Mouse (Mus musculus) forebrain, postnatal 0 days (tissue): ENCODE measurements around the gene Llcfc1. TPM values are rescaled to one million over a fixed set of nuclear protein-coding genes. Genes with fewer than 3 reads are reported as not detected.
A peak's percentile ranks its signal among the peaks of the same experiment; 100 is the strongest.

ENCODE experiments used
- ATAC-seq: fragments of 200-750 bp; cut with Nextera tagmentation; 2 replicates; pipeline ENCODE4 v1.8.0; 2017; ENCODE audit warnings: mild to moderate bottlenecking, moderate library complexity
- DNase-seq: peaks from one replicate; pipeline ENCODE4 v3.0.0-alpha.2; 2015
- H3K27ac ChIP-seq: fragments of 300-500 bp; sonication (generic); 2 replicates; pipeline ENCODE4 v1.5.1; 2014; ENCODE audit warnings: low read depth, mild to moderate bottlenecking, antibody characterized with exemption, low read length, moderate library complexity, mixed read lengths
- H3K27me3 ChIP-seq: fragments of 300-500 bp; sonication (generic); 2 replicates; pipeline ENCODE4 v1.6.1; 2014; ENCODE audit warnings: mild to moderate bottlenecking, low read length, mixed read lengths; ENCODE audit not compliant: insufficient read depth
- H3K36me3 ChIP-seq: fragments of 300-500 bp; sonication (generic); 2 replicates; pipeline ENCODE4 v1.6.1; 2014; ENCODE audit warnings: mild to moderate bottlenecking, moderate library complexity; ENCODE audit not compliant: insufficient read depth
- H3K4me1 ChIP-seq: fragments of 300-500 bp; sonication (generic); 2 replicates; pipeline ENCODE4 v1.6.1; 2014; ENCODE audit warnings: antibody characterized with exemption; ENCODE audit not compliant: insufficient read depth
- H3K4me2 ChIP-seq: fragments of 300-500 bp; sonication (generic); 2 replicates; pipeline ENCODE4 v1.6.1; 2014; ENCODE audit warnings: low read depth, mild to moderate bottlenecking, moderate library complexity
- H3K4me3 ChIP-seq: fragments of 300-500 bp; sonication (generic); 2 replicates; pipeline ENCODE4 v1.5.1; 2014; ENCODE audit warnings: low read depth, low read length, mixed read lengths
- H3K9ac ChIP-seq: fragments of 300-500 bp; sonication (generic); 2 replicates; pipeline ENCODE4 v1.6.1; 2014; ENCODE audit warnings: mild to moderate bottlenecking
- H3K9me3 ChIP-seq: fragments of 300-500 bp; sonication (generic); 2 replicates; pipeline ENCODE4 v1.6.1; 2016; ENCODE audit warnings: low read length
- CTCF ChIP-seq: sonication (generic); IDR thresholded peaks from 2 replicates; pipeline ENCODE4 v1.5.1; 2016; ENCODE audit warnings: antibody characterized with exemption, control low read depth, low read depth
- WGBS: fragments of 180-500 bp; shearing (Covaris S2); extraction: QIAGEN DNeasy Blood & Tissue Kit; methylation state at CpG from one replicate; pipeline ENCODE4 v1.1.7; 2014; 5-methylcytosine and 5-hydroxymethylcytosine counted together
- polyA plus RNA-seq: library from polyadenylated mRNA; unstranded; fragments of >200 nt; fragmentation: Nextera tagmentation; extraction: Ambion mirVana; gene quantifications from 2 replicates; pipeline ENCODE4 v1.2.1, GENCODE M21; 2015
- total RNA-seq: library from RNA; depleted of rRNA; stranded (reverse); fragments of >200 nt; gene quantifications from 2 replicates; pipeline ENCODE4 v1.2.3, GENCODE M21; 2014; rRNA removed

Llcfc1 gene
- total RNA-seq (not detected in 2 replicates), polyA plus RNA-seq (not detected in 2 replicates)

GRCm38 (mm10) chr6:41684131-41684530 is at the start of gene Llcfc1:
Gene Llcfc1 (plus strand): TSS chr6:41684431.
- H3K4me3 ChIP-seq: no peak within 1 kb of the TSS
- 86% methylated on average over 2 of the region's 2 CpGs for WGBS
- no peak within 1 kb of the TSS for H3K27ac ChIP-seq
- no peak for TF ChIP-seq CTCF
- DNase-seq (no peak), ATAC-seq (no peak)
- no peaks in the 10 kb centered on the region for H3K36me3 ChIP-seq
- no peak within 1 kb of the TSS for H3K9ac ChIP-seq
- H3K4me1 ChIP-seq: no peaks in the 10 kb centered on the region
- H3K4me2 ChIP-seq: no peak within 1 kb of the TSS
- H3K9me3 ChIP-seq: no peaks in the 10 kb centered on the region
- no peaks in the 10 kb centered on the region for H3K27me3 ChIP-seq

GRCm38 (mm10) chr6:41635211-41635610 is 49.0 kb upstream of the Llcfc1 start:
- no peak overlapping the region for H3K9ac ChIP-seq
- no peaks in the 10 kb centered on the region for H3K4me1 ChIP-seq
- DNase-seq (no peak), ATAC-seq (no peak)
- H3K27ac ChIP-seq: no peak overlapping the region
- no peaks in the 10 kb centered on the region for H3K36me3 ChIP-seq
- WGBS: 20% methylated on average over 1 of the region's 1 CpGs
- no peak overlapping the region for H3K4me3 ChIP-seq
- H3K9me3 ChIP-seq: no peaks in the 10 kb centered on the region
- H3K4me2 ChIP-seq: no peak overlapping the region
- H3K27me3 ChIP-seq: no peaks in the 10 kb centered on the region
- TF ChIP-seq CTCF: no peak

- WGBS: 22% methylated on average over 5 of the region's 5 CpGs
These were observed 48.1 kb upstream of the Llcfc1 start, which contains the start of gene Trpv6 for GRCm38 (mm10) chr6:41636178-41636577. Gene Trpv6 (minus strand): TSS chr6:41636405.

GRCm38 (mm10) chr6:41637393-41637792 is 46.8 kb upstream of the Llcfc1 start:
- DNase-seq (no peak), ATAC-seq (peak; percentile 35; the same call in 1 of the 2 replicates)
- no peak for TF ChIP-seq CTCF

More at GRCm38 (mm10) chr6:41636178-41636577, 48.1 kb upstream of the Llcfc1 start, which contains the start of gene Trpv6:
- no peak for TF ChIP-seq CTCF
- H3K9me3 ChIP-seq: no peaks in the 10 kb centered on the region
- DNase-seq: no peak
- no peak within 1 kb of the TSS for H3K4me3 ChIP-seq
- no peak within 1 kb of the TSS for H3K27ac ChIP-seq
- no peak for ATAC-seq
- H3K4me1 ChIP-seq: no peaks in the 10 kb centered on the region
- no peaks in the 10 kb centered on the region for H3K36me3 ChIP-seq
- no peaks in the 10 kb centered on the region for H3K27me3 ChIP-seq
- H3K4me2 ChIP-seq: no peak within 1 kb of the TSS
- no peak within 1 kb of the TSS for H3K9ac ChIP-seq

GRCm38 (mm10) chr6:41637927-41638506 is 46.2 kb upstream of the Llcfc1 start:
- Histone ChIP-seq H3K27ac (no peak overlapping the region), H3K9ac (no peak overlapping the region), H3K27me3 (no peaks in the 10 kb centered on the region), H3K4me1 (no peaks in the 10 kb centered on the region), H3K36me3 (no peaks in the 10 kb centered on the region), H3K9me3 (no peaks in the 10 kb centered on the region), H3K4me2 (no peak overlapping the region), H3K4me3 (no peak overlapping the region)
- DNase-seq (no peak), ATAC-seq (no peak)
- WGBS: 81% methylated on average over 6 of the region's 6 CpGs
- no peak for TF ChIP-seq CTCF

More at GRCm38 (mm10) chr6:41637393-41637792, 46.8 kb upstream of the Llcfc1 start:
- Histone ChIP-seq H3K4me3 (no peak overlapping the region), H3K9ac (no peak overlapping the region), H3K4me1 (no peaks in the 10 kb centered on the region), H3K27me3 (no peaks in the 10 kb centered on the region), H3K27ac (no peak overlapping the region), H3K36me3 (no peaks in the 10 kb centered on the region), H3K9me3 (no peaks in the 10 kb centered on the region), H3K4me2 (no peak overlapping the region)
- 18% methylated on average over 1 of the region's 1 CpGs for WGBS

- no peaks in the 10 kb centered on the region for H3K4me1 ChIP-seq
- no peak for TF ChIP-seq CTCF
- WGBS: 62% methylated on average over 3 of the region's 3 CpGs
- no peak for ATAC-seq
- DNase-seq: no peak
- H3K9ac ChIP-seq: no peak overlapping the region
- no peak overlapping the region for H3K4me2 ChIP-seq
- H3K9me3 ChIP-seq: no peaks in the 10 kb centered on the region
- H3K4me3 ChIP-seq: no peak overlapping the region
- H3K36me3 ChIP-seq: no peaks in the 10 kb centered on the region
- H3K27ac ChIP-seq: no peak overlapping the region
- no peaks in the 10 kb centered on the region for H3K27me3 ChIP-seq
These were observed 43.8 kb upstream of the Llcfc1 start for GRCm38 (mm10) chr6:41640449-41640848.

DNA sequence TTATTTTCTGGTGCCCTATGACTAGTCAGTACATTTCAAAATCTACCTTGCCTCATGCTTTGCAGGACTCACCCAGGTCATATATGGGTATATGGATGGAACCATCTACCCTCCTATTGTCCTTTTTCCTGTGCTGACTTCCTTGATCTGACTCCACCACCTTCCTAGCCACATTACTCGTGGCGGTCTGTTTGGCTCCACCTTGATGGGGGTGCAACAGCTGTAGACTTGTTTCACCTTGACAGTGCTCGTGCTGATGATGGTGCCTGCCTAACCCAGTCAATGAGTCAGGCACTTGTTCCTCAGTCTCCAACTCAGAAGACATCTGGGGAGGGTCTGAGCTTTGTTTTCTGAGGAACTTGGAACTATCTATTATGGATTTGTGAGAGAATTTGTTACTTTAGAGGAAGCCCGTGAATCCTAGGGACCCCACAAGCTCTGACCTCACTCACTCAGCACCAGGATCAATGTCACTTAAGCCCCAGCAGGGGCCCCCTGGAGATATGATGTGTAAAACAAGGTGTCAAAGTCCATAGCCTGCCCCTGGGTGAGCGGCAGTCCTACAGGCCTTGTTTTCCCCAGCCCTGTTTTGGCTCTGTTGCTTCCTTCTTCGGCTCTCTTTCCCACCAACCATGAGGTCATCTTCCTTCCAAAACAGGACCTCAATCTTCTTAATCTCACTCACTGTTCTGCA is 42.9 kb upstream of the Llcfc1 start:
- no peak for ATAC-seq
- H3K27ac ChIP-seq: no peak overlapping the region
- DNase-seq: no peak
- H3K4me2 ChIP-seq: no peak overlapping the region
- TF ChIP-seq CTCF: no peak
- H3K9ac ChIP-seq: no peak overlapping the region
- no peaks in the 10 kb centered on the region for H3K27me3 ChIP-seq
- no peak overlapping the region for H3K4me3 ChIP-seq
- no peaks in the 10 kb centered on the region for H3K36me3 ChIP-seq
- no peaks in the 10 kb centered on the region for H3K9me3 ChIP-seq
- WGBS: 84% methylated on average over 6 of the region's 6 CpGs
- H3K4me1 ChIP-seq: no peaks in the 10 kb centered on the region
